Mouse (Mus musculus) inflammation-experienced regulatory T-cells, adult 6 months (primary cell): ENCODE results near the gene Cmip. TPM values are rescaled to one million over a fixed set of nuclear protein-coding genes. Genes with fewer than 3 reads are reported as not detected.
"Not testable (repeated sequence)": the region's sequence is repeated elsewhere in the genome, so short reads cannot be mapped to it uniquely, and the experiment has no call there.

Experiments
- ATAC-seq: one replicate; pipeline ENCODE4 v1.8.0; 2017
- polyA plus RNA-seq, 3 experiments: library from polyadenylated mRNA; unstranded; fragments of 100-300 nt; shearing (Covaris generic); gene quantifications; one replicate each; pipeline ENCODE4 v1.2.1; 2017

Gene Cmip
- polyA plus RNA-seq, 3 experiments from 2014 or later = 23.9 to 28.7 (median 25.5) TPM

- not testable (repeated sequence) for ATAC-seq
These were observed 171.0 kb downstream of the Cmip start for GRCm38 (mm10) chr8:117427816-117428215.

DNA sequence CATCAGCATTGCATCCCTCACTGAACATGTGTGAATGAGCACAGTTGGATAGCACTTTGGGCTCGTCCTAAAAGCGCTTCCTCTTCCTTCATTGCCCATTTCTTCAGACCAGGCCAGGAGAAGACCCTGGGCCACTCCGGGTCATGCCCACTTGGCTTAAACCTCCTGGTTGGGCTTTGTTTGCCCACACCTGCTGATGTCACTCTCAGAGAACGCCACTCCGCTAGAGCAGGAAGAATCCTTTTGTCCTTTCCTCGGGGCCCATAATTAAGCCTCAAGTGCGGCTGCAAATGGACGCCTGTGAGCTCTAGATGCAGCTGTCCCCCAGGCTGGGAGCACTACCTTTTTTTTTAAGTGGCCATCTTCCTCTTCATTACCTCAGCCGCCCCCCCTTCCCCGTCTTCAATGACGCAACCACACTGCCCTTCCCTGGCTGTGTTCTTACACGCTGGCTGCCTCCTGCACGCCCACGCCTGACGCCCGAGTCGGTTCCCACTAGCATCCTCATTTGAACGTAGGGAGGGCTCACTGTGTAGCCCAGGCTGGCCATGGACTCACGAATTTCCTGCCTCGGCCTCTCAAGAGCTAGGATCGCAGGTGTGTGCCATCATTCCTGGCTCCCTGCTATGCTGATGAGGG is 171.8 kb downstream of the Cmip start:
- no peak for ATAC-seq

DNA sequence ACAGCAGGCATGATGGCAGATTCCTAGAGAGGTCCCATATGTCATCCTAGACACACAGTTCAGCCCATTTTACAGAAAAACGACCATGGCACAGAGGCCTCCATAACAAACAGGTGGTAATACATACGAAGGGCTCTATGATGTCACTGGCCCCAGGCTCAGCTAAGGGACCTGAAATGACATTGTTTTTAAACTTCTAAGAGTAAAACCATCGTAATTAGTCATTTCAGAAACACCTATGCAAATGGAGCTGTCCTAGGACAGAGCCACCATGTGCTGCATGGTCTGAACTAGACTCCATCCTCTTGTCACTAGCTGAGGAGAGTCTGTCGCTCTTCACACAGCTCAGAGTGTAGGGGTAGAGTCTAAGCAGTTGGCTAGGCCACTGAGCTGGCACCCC is 173.8 kb downstream of the Cmip start:
- no peak for ATAC-seq

- ATAC-seq = no peak
These were observed 174.7 kb downstream of the Cmip start for GRCm38 (mm10) chr8:117431554-117431953.

DNA sequence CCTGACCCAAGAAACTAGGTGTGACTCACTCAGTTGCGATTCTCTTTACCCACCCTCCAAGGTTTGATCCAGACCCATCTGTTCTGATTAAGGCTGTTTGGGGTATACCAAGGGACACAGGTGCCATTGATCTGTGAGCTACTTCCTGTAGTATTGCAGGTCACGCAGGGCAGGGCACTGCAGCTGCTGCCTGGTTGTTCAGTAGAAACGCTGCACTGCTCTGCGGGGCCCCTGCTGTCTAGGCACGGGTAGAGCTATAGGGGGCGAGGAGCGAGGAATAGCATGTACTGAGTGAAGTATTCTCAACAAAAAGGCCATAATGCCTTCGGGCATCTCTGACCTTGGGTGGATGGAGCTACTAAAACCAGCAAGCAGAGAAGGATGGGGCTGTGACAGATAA is 175.2 kb downstream of the Cmip start:
- ATAC-seq = no peak

- no peak for ATAC-seq
These were observed 177.1 kb downstream of the Cmip start for GRCm38 (mm10) chr8:117433968-117434367.

GRCm38 (mm10) chr8:117436786-117437185 is 179.9 kb downstream of the Cmip start:
- ATAC-seq = no peak

DNA sequence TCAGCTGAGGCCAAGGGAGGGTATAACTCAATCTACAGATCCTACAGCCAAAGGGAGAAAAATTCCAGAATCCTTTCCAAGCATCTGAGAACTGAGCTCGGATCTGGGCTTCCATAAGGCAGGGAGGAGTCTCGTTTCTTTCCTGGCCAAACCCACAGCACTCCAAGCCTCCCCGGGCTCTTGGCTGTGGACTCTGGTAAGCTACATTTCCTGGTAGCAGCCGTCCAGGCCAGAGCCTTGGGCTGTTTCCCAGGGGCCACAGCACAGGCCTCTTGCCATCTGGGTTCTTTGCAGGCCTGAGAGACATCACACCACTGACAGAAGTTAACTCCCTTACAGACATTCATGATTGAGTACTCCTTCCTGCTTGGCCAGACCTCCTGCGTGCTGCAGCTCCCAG is 180.8 kb downstream of the Cmip start:
- no peak for ATAC-seq

GRCm38 (mm10) chr8:117440317-117440716 is 183.5 kb downstream of the Cmip start:
- ATAC-seq = no peak

- ATAC-seq = no peak
These were observed 183.9 kb downstream of the Cmip start for GRCm38 (mm10) chr8:117440759-117441158.

GRCm38 (mm10) chr8:117445507-117445906 is 188.6 kb downstream of the Cmip start:
- ATAC-seq = no peak

- ATAC-seq = no peak
These were observed 189.6 kb downstream of the Cmip start for GRCm38 (mm10) chr8:117446344-117446997.

DNA sequence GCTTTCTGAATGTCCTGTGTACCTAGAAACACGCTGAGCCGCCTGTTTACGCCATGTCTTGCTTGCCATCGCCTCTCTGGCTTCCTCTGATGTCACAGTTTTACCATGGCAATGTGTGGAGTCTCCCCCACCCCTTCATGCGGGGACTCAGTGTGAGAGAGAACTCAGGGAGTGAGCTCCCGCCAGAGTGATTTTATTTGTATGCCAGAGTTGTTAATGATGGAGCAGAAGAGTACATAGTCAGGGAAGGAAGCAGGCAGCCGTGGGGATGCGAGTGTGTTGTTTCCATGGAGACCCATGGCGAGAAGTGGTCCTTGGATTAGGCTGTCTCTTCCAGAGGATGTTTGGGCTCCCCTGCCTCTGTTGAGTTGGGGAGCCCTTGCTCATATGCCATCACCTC is 194.2 kb downstream of the Cmip start:
- no peak for ATAC-seq

- no peak for ATAC-seq
These were observed 197.1 kb downstream of the Cmip start for GRCm38 (mm10) chr8:117453974-117454373.

GRCm38 (mm10) chr8:117454516-117455116 is 197.8 kb downstream of the Cmip start:
- ATAC-seq = no peak

GRCm38 (mm10) chr8:117455701-117456100 is 198.8 kb downstream of the Cmip start:
- ATAC-seq = no peak

- no peak for ATAC-seq
These were observed 201.6 kb downstream of the Cmip start for GRCm38 (mm10) chr8:117458440-117458839.

DNA sequence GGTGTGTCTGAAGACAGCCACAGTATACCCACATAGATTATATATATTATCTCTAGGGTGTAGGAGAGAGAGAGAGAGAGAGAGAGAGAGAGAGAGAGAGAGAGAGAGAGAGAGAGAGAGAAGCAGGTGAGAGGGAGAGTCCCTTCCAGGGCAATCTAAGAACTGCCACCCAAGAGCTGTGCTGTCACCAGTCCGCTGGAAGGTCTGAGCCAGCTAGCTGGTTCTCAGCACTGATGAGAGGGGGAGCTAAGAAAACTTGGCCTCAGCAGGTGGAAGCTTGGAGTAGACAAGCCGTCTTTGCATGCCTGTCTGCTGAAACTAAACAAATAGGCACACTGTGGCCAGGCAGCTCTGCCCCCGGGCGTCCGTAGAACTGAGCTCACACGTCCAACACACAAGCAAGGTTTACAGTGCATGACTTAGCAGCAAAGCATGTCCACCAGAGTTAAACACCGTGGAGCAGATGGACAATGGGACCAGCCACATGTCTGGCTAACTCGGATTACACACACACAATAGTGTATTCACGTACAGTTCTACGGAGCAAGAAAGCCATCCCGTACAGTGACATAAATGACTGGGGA is 205.9 kb downstream of the Cmip start:
- ATAC-seq = no peak

DNA sequence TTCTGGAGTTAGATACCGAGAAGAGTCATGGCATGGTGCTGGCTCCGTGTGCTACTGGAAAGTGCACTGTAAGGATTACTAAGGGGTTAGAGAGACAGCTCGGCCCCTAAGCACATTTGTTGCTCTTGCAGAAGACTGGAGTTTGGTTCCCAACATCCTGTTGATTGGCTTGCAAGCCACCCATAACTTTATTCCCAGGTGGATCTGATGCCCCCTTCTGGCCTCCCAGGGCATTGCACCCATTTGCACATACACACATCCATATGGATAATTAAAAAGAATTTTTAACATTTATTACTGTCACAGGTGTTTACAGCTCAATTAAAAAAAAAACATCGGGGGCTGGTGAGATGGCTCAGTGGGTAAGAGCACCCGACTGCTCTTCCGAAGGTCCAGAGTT is 207.7 kb downstream of the Cmip start:
- no peak for ATAC-seq

GRCm38 (mm10) chr8:117465250-117465649 is 208.4 kb downstream of the Cmip start:
- peak; percentile 94 for ATAC-seq

- ATAC-seq = no peak
These were observed 210.6 kb downstream of the Cmip start for GRCm38 (mm10) chr8:117467466-117467865.

- no peak for ATAC-seq
These were observed 212.8 kb downstream of the Cmip start for GRCm38 (mm10) chr8:117469431-117470341.

DNA sequence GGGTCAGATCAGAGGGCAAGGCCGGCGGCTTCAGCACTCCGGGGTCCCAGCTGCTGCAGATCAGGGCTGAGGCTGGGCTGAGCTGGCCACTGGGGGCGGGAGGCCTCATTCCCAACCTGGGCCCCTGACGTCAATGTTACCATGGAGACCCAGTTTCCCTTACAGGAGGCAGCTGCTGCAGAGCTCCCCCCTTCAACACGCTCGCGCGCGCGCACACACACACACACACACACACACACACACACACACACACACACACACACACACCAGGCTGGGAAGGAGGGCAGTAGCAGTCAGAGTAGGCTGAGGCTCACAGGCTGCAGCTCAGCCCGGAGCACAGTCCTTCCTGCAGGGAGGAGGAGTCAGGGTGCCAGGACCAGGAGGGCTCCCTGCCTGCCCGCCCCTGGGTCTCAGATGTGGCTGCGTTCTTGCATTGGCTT is 213.5 kb downstream of the Cmip start:
- no peak for ATAC-seq
